In the genomic region with DNA sequence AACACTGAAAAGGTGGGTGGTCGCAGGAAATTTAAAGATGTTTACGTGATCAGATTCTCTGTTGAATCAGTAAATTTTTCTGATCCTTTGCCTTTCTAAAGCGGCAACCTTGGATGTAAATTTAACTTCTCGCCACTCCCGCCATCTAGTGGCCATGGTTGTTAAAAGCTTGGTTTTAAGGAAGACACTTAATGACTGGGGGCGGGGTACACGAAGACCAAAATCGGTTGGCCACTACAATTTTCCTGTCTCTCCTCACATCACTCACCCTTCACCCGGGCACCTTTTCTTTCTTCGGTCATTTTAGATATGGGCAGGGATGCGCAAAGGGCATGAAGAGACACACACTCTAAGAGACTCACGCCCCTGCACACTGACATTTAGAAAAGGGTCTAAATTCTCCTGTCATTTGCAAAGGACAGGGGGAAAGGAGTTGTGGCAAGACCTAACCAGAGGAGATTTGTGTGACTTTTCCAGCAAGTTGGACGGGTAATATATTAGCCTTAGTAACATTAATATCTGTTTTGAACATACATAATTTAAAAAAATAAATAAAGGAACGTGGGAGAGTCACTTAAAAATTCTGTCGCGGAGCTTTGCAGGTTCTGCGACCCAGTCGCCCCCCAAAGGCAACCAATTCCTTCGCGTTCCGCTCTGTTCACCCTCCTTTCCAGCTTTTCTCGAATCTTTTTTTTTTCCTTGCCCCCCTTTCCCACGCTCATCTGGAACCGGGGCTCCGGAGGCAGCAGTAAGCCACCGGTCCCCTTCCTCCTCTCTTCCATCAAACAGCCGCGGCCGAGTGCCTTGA, we compare ENCODE assay signal across 8 mouse cellular contexts. TPM values are rescaled to one million over a fixed set of nuclear protein-coding genes. Genes with fewer than 3 reads are reported as not detected.
A peak's percentile ranks its signal among the peaks of the same experiment; 100 is the strongest.
DNase-seq lines count a peak whose midpoint lies in the region; ATAC-seq and TF ChIP-seq lines count a peak whose summit lies in the region.

No protein-coding gene starts in this region.

- peak; percentile 47 for DNase-seq in urinary bladder, postnatal 14 days (ENCODE audit: low spot score)
- no peak for DNase-seq in urinary bladder, postnatal 10 days (ENCODE audit: low spot score)
- DNase-seq in heart, embryonic 10.5 days (ENCODE audit: low spot score), result peak; percentile 77
- peak; percentile 88 for DNase-seq in limb, embryonic 14.5 days (ENCODE audit: low spot score)
- DNase-seq in spleen, postnatal 4 days (ENCODE audit: low spot score in 2 of 2), result no peak

- ATAC-seq in kidney, embryonic 14.5 days (ENCODE audit: low FRiP score, low TSS enrichment), result peak; percentile 40
- peak; percentile 42; the same call in 1 of the 2 replicates for ATAC-seq in limb, embryonic 14.5 days (ENCODE audit: low FRiP score, low read depth)
- ATAC-seq in neural tube, embryonic 14.5 days (ENCODE audit: low read depth), result peak; percentile 41

- WGBS in heart, embryonic 10.5 days, result 1% methylated on average over 29 of the region's 29 CpGs
- 1% methylated on average over 29 of the region's 29 CpGs for WGBS in kidney, embryonic 14.5 days
- under 1% methylated on average over 29 of the region's 29 CpGs for WGBS in limb, embryonic 14.5 days
- WGBS in neural tube, embryonic 14.5 days, result under 1% methylated on average over 29 of the region's 29 CpGs

- peak overlapping the region; percentile 66 for H3K9ac ChIP-seq in kidney, embryonic 14.5 days (ENCODE audit: low read depth, low read length)
- H3K9ac ChIP-seq in limb, embryonic 14.5 days (ENCODE audit: low read depth, low read length, severe bottlenecking), result peak overlapping the region; percentile 71
- H3K9ac ChIP-seq in neural tube, embryonic 14.5 days (replicated peaks; ENCODE audit: low read depth, low read length), result peak overlapping the region; percentile 86

- no peaks in the 10 kb centered on the region for H3K36me3 ChIP-seq in heart, embryonic 10.5 days
- no peaks in the 10 kb centered on the region for H3K36me3 ChIP-seq in kidney, embryonic 14.5 days (ENCODE audit: control insufficient read depth, insufficient read depth, low read length)
- no peaks in the 10 kb centered on the region for H3K36me3 ChIP-seq in limb, embryonic 14.5 days (ENCODE audit: control insufficient read depth, insufficient read depth, low read length)
- H3K36me3 ChIP-seq in neural tube, embryonic 14.5 days (ENCODE audit: control insufficient read depth, insufficient read depth, low read length), result no peaks in the 10 kb centered on the region

- peak overlapping the region; percentile 97 for H3K4me3 ChIP-seq in cortical plate, adult 2 months (ENCODE audit: insufficient read depth, low read length)
- peak overlapping the region; percentile 87 for H3K4me3 ChIP-seq in heart, embryonic 10.5 days
- peak overlapping the region; percentile 69 for H3K4me3 ChIP-seq in kidney, embryonic 14.5 days (ENCODE audit: low read length)
- peak overlapping the region; percentile 61 for H3K4me3 ChIP-seq in limb, embryonic 14.5 days (replicated peaks; ENCODE audit: low read length)
- peak overlapping the region; percentile 82 for H3K4me3 ChIP-seq in neural tube, embryonic 14.5 days (ENCODE audit: low read depth, low read length)

- H3K4me1 ChIP-seq in cortical plate, adult 2 months (ENCODE audit: control insufficient read depth, insufficient read depth, low read length), result 0 out of 2 replicates have a peak, but pooled peaks cover 1% of the 10 kb centered on the region
- no peaks in the 10 kb centered on the region for H3K4me1 ChIP-seq in heart, embryonic 10.5 days
- no peaks in the 10 kb centered on the region for H3K4me1 ChIP-seq in kidney, embryonic 14.5 days (ENCODE audit: control insufficient read depth, insufficient read depth, low read length)
- H3K4me1 ChIP-seq in limb, embryonic 14.5 days (ENCODE audit: control insufficient read depth, insufficient read depth, low read length), result 0 out of 2 replicates have a peak, but pooled peaks cover 8% of the 10 kb centered on the region
- no peaks in the 10 kb centered on the region for H3K4me1 ChIP-seq in neural tube, embryonic 14.5 days (ENCODE audit: control insufficient read depth, insufficient read depth, low read length)

- peaks cover 16% of the 10 kb centered on the region for H3K27me3 ChIP-seq in heart, embryonic 10.5 days (ENCODE audit: insufficient read depth, poor library complexity, severe bottlenecking)
- H3K27me3 ChIP-seq in kidney, embryonic 14.5 days (ENCODE audit: control insufficient read depth, insufficient read depth, low read length), result peaks cover 5% of the 10 kb centered on the region
- H3K27me3 ChIP-seq in limb, embryonic 14.5 days (ENCODE audit: control insufficient read depth, insufficient read depth, low read length), result 0 out of 2 replicates have a peak, but pooled peaks cover 8% of the 10 kb centered on the region
- no peaks in the 10 kb centered on the region; the same call in 1 of the 2 replicates for H3K27me3 ChIP-seq in neural tube, embryonic 14.5 days (ENCODE audit: control insufficient read depth, insufficient read depth, low read length)

- TF ChIP-seq POLR2A in cortical plate, adult 2 months (IDR thresholded peaks at IDR 0.05; ENCODE audit: extremely low read depth, insufficient read depth, low read length), result no peak
- TF ChIP-seq POLR2A in limb, embryonic 14.5 days (IDR thresholded peaks at IDR 0.05; ENCODE audit: borderline replicate concordance, extremely low read depth, insufficient read depth, insufficient read length), result no peak

- no peaks in the 10 kb centered on the region for H3K9me3 ChIP-seq in heart, embryonic 10.5 days
- H3K9me3 ChIP-seq in kidney, embryonic 14.5 days (ENCODE audit: control insufficient read depth, low read length), result no peaks in the 10 kb centered on the region
- H3K9me3 ChIP-seq in limb, embryonic 14.5 days (ENCODE audit: control insufficient read depth, low read length), result no peaks in the 10 kb centered on the region
- H3K9me3 ChIP-seq in neural tube, embryonic 14.5 days (ENCODE audit: control insufficient read depth, low read length), result no peaks in the 10 kb centered on the region

- TF ChIP-seq CTCF in cortical plate, adult 2 months (IDR thresholded peaks at IDR 0.05; ENCODE audit: extremely low read depth, insufficient read depth, low read length), result peak; percentile 62; the same call in 1 of the 2 replicates

- H3K27ac ChIP-seq in cortical plate, adult 2 months (ENCODE audit: insufficient read depth, low read length), result peak overlapping the region; percentile 88
- peak overlapping the region; percentile 85; the same call in 1 of the 2 replicates for H3K27ac ChIP-seq in heart, embryonic 10.5 days
- no peak overlapping the region for H3K27ac ChIP-seq in kidney, embryonic 14.5 days (ENCODE audit: low read depth, low read length)
- H3K27ac ChIP-seq in limb, embryonic 14.5 days (replicated peaks; ENCODE audit: low read depth, low read length), result 0 out of 2 replicates have a peak overlapping the region, but pooled peaks have one; percentile 33
- peak overlapping the region; percentile 89 for H3K27ac ChIP-seq in neural tube, embryonic 14.5 days (ENCODE audit: low read depth, low read length)

- H3K4me2 ChIP-seq in kidney, embryonic 14.5 days (replicated peaks; ENCODE audit: low read depth, low read length), result peak overlapping the region; percentile 98
- H3K4me2 ChIP-seq in limb, embryonic 14.5 days (replicated peaks; ENCODE audit: low read depth, low read length, severe bottlenecking), result peak overlapping the region; percentile 91
- peak overlapping the region; percentile 80 for H3K4me2 ChIP-seq in neural tube, embryonic 14.5 days (ENCODE audit: low read depth, low read length)

RNA-seq across cellular contexts. Expression of gene Kcnd2, which starts 1.2 kb away (rescaled TPM):
- polyA plus RNA-seq in cortical plate, adult 2 months (2012; rRNA removed), result 32.0 and 36.3 TPM in 2 replicates
- 0.62 and 1.3 TPM in 2 replicates for polyA plus RNA-seq in heart, embryonic 10.5 days (2016; fragmentation: Nextera tagmentation; extraction: Ambion mirVana)
- 3.8 and 4.1 TPM in 2 replicates for polyA plus RNA-seq in kidney, embryonic 14.5 days (2014; fragmentation: Nextera tagmentation; extraction: Ambion mirVana)
- 2.8 and 3.2 TPM in 2 replicates for polyA plus RNA-seq in limb, embryonic 14.5 days (2012; rRNA removed)
- 5.4 TPM in 2 replicates for polyA plus RNA-seq in limb, embryonic 14.5 days (2014; fragmentation: Nextera tagmentation; extraction: Ambion mirVana)
- polyA plus RNA-seq in neural tube, embryonic 14.5 days (2014; fragmentation: Nextera tagmentation; extraction: Ambion mirVana), result 29.5 and 38.5 TPM in 2 replicates

Comparison
In these comparisons a context has a peak if more than half of its experiments do, and no peak if none do; other contexts are left out.
1. DNase-seq: peak in urinary bladder, postnatal 14 days (single experiment), heart, embryonic 10.5 days (single experiment) and limb, embryonic 14.5 days (single experiment); none in urinary bladder, postnatal 10 days (single experiment) and spleen, postnatal 4 days (0 of 2).
2. Peak in every context shown above with its lines, with median percentiles within 50 percentile points of each other: H3K4me3 ChIP-seq, ATAC-seq, H3K4me2 ChIP-seq and H3K9ac ChIP-seq.